Mouse (Mus musculus) liver, embryonic 12.5 days (tissue): ENCODE data around the gene Cdan1. TPM values are rescaled to one million over a fixed set of nuclear protein-coding genes. Genes with fewer than 3 reads are reported as not detected.

Experiments used
- ATAC-seq: fragments of 200-750 bp; cut with Nextera tagmentation; 2 replicates; pipeline ENCODE4 v1.8.0; 2017; ENCODE audit warnings: moderate number of reproducible peaks, mild to moderate bottlenecking, moderate library complexity
- H3K27ac ChIP-seq: fragments of 300-500 bp; sonication (generic); 2 replicates; pipeline ENCODE4 v1.5.1; 2016; ENCODE audit warnings: mild to moderate bottlenecking
- H3K27me3 ChIP-seq: fragments of 300-500 bp; sonication (generic); replicated peaks from 2 replicates; pipeline ENCODE4 v1.6.1; 2016; ENCODE audit warnings: mild to moderate bottlenecking, moderate library complexity
- H3K36me3 ChIP-seq: fragments of 300-500 bp; sonication (generic); 2 replicates; pipeline ENCODE4 v1.6.1; 2016; ENCODE audit warnings: mild to moderate bottlenecking, moderate library complexity
- H3K4me1 ChIP-seq: fragments of 300-500 bp; sonication (generic); 2 replicates; pipeline ENCODE4 v1.6.1; 2016
- H3K4me2 ChIP-seq: fragments of 300-500 bp; sonication (generic); 2 replicates; pipeline ENCODE4 v1.6.1; 2016; ENCODE audit warnings: mild to moderate bottlenecking, moderate library complexity
- H3K4me3 ChIP-seq: fragments of 300-500 bp; sonication (generic); 2 replicates; pipeline ENCODE4 v1.5.1; 2016; ENCODE audit warnings: mild to moderate bottlenecking, moderate library complexity
- H3K9ac ChIP-seq: fragments of 300-500 bp; sonication (generic); 2 replicates; pipeline ENCODE4 v1.6.1; 2016; ENCODE audit warnings: mild to moderate bottlenecking, moderate library complexity
- H3K9me3 ChIP-seq: fragments of 300-500 bp; sonication (generic); replicated peaks from 2 replicates; pipeline ENCODE4 v1.6.1; 2016; ENCODE audit warnings: mild to moderate bottlenecking, moderate library complexity
- WGBS: fragments of 180-500 bp; shearing (Covaris S2); methylation state at CpG from one replicate; pipeline ENCODE4 v1.1.7; 2016; ENCODE audit not compliant: insufficient replicate concordance; 5-methylcytosine and 5-hydroxymethylcytosine counted together
- polyA plus RNA-seq: library from polyadenylated mRNA; unstranded; fragments of >200 nt; fragmentation: Nextera tagmentation; extraction: Ambion mirVana; gene quantifications from 2 replicates; pipeline ENCODE4 v1.2.1, GENCODE M21; 2016

Gene Cdan1
- polyA plus RNA-seq, 1 experiment from 2014 or later: 10.3 TPM

DNA sequence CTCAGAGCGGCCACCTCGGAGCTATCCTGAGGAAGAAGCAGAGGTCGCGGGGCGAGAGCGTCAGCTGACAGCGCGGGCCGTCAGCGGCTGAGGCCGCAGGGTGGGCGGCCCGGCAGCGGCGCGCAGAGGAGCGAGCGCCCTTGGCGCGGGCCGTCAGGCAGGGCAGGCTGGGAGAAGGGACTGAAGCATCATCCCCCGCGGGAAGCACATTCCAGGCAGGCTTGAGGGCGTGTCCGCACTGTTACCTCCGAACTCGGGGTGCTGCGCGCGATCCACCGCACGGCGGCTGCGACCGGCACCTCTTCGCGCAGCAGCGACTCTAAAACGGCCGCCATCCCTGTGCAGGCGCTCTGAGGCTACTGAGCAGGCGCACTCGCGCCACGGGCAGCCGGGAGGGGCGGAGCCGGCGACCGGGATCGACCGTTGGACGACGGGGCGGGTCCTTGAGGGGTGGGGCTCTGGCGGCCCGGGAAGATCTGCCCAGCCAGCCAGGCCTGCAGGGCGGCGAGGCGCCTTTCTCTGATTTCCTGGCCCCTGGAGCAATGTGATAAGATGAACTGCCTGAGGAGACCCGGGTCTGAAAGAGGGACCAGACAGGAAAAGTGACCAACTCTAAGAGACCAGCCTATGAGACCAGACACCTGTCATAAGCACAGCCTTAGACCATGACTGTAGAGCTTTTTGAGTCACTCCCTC is 118.6 kb downstream of the Cdan1 start:
- Histone ChIP-seq H3K9ac (peak overlapping the region; percentile 100), H3K4me2 (peak overlapping the region; percentile 94), H3K4me1 (peaks cover 45% of the 10 kb centered on the region), H3K9me3 (no peaks in the 10 kb centered on the region), H3K4me3 (peak overlapping the region; percentile 87), H3K36me3 (peaks cover 34% of the 10 kb centered on the region), H3K27me3 (no peaks in the 10 kb centered on the region), H3K27ac (peak overlapping the region; percentile 96)
- WGBS: under 1% methylated on average over 51 of the region's 61 CpGs
- peak; percentile 97 for ATAC-seq

DNA sequence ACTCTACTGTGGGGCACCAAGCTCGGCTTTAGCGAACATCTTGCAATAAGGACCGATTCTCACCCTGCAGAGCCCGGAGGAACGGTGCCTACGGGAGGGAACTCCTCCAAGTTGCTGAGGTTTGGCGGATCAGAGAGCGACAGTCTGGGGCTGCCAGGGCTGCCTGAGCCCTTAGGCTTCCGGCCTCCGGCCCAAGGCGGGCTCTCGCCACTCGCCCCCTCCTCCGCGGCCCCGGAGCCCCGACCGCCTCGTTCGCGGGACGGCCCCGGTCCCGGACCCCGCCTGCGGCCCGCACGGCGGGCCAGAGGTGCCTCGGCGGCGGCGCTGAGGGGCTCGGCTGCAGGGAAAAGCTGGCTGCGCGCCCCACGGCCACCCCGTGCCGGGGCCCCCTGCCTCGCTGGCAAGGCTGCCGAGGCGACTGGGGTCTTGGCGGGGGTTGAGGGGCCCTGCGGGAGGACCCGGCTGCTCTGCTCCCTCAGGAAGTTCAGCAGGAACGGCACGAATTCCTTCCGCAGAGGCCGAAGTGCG is 119.2 kb downstream of the Cdan1 start:
- peak overlapping the region; percentile 96 for H3K27ac ChIP-seq
- peaks cover 51% of the 10 kb centered on the region for H3K4me1 ChIP-seq
- under 1% methylated on average over 50 of the region's 50 CpGs for WGBS
- peak; percentile 8; the same call in 1 of the 2 replicates for ATAC-seq
- H3K4me2 ChIP-seq: peak overlapping the region; percentile 94
- H3K27me3 ChIP-seq: no peaks in the 10 kb centered on the region
- peak overlapping the region; percentile 87 for H3K4me3 ChIP-seq
- no peaks in the 10 kb centered on the region for H3K9me3 ChIP-seq
- H3K9ac ChIP-seq: peak overlapping the region; percentile 100
- H3K36me3 ChIP-seq: peaks cover 40% of the 10 kb centered on the region

DNA sequence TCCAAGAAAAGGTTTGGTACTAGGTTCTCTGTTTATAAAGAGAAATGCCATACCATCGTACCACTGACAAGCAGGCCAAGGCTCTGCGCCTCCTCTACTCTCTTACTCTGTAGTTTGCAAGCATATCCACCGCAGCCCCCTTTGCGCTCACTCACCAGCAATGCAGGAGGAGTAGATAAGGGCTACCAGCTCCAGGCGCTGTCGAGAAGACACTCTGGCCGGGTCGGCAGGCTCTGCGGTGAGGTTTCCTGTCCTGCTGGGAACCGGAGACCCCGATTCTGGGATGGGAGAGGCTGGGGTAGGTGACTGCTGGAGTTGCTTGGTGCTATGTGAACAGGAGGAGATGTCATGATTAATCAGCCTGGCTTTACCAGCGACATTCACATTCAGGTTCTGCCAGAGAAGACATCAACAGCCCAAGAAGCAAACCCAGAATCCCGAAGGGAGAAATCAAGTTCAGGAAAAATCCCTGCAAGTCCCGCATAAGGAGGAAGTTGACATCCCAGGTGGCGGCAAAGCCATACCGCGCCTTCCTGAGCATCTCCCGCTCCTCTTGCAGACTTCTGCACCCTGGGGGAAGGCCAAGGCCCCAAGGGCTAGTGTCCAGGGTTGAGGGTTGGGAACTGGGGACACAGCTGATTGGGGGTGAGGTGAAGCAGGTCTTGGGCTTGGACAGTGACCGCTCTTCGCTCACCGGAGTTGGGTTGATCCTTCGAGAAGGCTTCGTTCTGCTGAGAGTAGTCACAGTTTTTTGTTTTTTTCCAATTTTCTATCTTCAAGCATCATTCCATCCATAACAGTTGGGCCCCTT is 119.9 kb downstream of the Cdan1 start:
- 3% methylated on average over 23 of the region's 23 CpGs for WGBS
- peaks cover 58% of the 10 kb centered on the region for H3K4me1 ChIP-seq
- peaks cover 47% of the 10 kb centered on the region for H3K36me3 ChIP-seq
- no peaks in the 10 kb centered on the region for H3K9me3 ChIP-seq
- ATAC-seq: peak; percentile 31; the same call in 1 of the 2 replicates
- peak overlapping the region; percentile 96 for H3K27ac ChIP-seq
- peak overlapping the region; percentile 87 for H3K4me3 ChIP-seq
- H3K9ac ChIP-seq: peak overlapping the region; percentile 100
- H3K4me2 ChIP-seq: peak overlapping the region; percentile 94
- no peaks in the 10 kb centered on the region for H3K27me3 ChIP-seq

DNA sequence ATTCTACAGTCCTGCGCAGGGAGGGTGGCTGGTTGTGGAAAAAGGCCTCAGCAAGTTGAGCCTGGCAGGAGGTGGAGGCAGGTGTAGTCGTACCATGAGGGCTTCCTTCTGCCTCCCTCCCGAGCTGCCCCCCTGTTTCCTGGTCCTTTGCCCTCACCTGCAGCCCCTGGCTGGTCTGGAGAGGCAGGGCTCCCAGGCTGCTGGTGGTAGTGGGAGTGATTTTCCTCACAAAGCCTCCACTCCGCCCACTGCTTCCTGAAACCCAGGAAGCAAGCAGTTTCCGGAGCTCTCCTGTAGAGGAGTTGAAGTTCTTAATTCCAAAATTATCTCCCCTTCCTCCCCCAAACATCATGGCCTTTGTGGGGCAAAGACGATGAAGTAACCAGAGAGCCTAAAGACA is 125.8 kb downstream of the Cdan1 start:
- Histone ChIP-seq H3K27me3 (no peaks in the 10 kb centered on the region), H3K4me1 (peaks cover 50% of the 10 kb centered on the region), H3K4me2 (no peak overlapping the region), H3K4me3 (no peak overlapping the region), H3K36me3 (peaks cover 100% of the 10 kb centered on the region), H3K9ac (no peak overlapping the region), H3K27ac (no peak overlapping the region), H3K9me3 (no peaks in the 10 kb centered on the region)
- 69% methylated on average over 6 of the region's 6 CpGs for WGBS
- ATAC-seq: no peak

DNA sequence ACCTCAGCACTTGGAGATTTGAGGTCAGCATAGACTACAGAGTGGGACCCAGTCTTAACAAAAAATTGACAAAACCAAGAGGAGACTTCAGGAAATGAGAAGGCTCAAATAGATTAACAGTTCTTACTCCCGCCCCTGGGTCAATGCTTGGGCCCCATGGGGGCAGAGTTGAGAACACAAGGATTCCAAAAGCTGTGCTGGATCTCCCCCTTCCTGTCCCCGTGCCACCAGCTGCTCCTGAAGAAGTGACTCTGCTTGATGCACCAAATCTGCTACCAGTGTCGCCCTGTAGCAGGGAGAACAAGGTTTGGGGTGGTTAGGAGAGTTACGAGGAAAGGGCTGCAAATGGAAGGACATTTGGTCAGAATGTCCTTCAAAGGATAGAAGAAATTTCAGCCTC is 126.3 kb downstream of the Cdan1 start:
- H3K4me3 ChIP-seq: no peak overlapping the region
- no peak for ATAC-seq
- H3K9me3 ChIP-seq: no peaks in the 10 kb centered on the region
- no peak overlapping the region for H3K4me2 ChIP-seq
- peaks cover 100% of the 10 kb centered on the region for H3K36me3 ChIP-seq
- H3K9ac ChIP-seq: no peak overlapping the region
- no peak overlapping the region for H3K27ac ChIP-seq
- WGBS: 75% methylated on average over 4 of the region's 4 CpGs
- no peaks in the 10 kb centered on the region for H3K27me3 ChIP-seq
- peaks cover 45% of the 10 kb centered on the region for H3K4me1 ChIP-seq

DNA sequence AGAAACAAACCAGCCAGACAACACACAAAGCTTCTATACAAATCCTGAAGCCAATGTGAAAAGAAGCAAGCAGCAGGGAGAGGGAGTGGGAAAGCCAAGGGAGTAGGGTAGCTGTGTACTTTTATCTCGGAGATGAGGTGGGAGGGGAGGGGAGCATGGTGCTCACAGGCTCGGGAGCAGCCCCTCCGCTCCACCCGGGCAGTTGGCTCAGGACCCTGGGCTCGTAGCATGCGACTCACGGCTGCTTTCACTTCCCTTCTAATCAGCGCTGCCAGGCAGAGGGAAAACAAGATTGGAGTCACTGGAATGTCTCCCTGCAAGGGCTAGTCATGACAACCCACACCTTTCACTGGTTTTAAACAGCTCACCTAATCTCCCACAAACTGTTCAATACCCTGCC is 127.4 kb downstream of the Cdan1 start:
- Histone ChIP-seq H3K4me2 (no peak overlapping the region), H3K27me3 (no peaks in the 10 kb centered on the region), H3K4me3 (no peak overlapping the region), H3K9me3 (no peaks in the 10 kb centered on the region), H3K36me3 (peaks cover 100% of the 10 kb centered on the region), H3K9ac (no peak overlapping the region), H3K4me1 (peaks cover 33% of the 10 kb centered on the region), H3K27ac (no peak overlapping the region)
- no peak for ATAC-seq
- WGBS: 78% methylated on average over 8 of the region's 8 CpGs

DNA sequence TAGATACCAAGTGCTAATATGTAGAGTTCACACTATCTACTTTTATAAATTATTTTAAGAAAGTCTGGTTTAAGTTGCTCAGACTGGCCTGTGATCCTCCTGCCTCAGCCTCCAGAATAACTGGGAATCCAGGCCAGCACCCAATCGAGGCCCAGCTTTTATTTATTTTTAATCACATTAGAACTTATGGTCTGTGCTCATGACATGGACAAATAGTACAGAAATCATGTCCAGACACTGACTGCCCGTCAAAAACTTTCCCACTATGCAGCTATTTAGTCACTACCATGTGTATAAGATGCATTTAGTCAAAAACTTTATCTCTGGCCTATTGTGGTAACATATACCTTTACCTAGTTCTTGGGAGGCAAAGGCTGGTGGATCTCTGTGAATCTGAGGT is 128.0 kb downstream of the Cdan1 start:
- Histone ChIP-seq H3K4me1 (peaks cover 33% of the 10 kb centered on the region), H3K27me3 (no peaks in the 10 kb centered on the region), H3K4me3 (no peak overlapping the region), H3K9ac (no peak overlapping the region), H3K27ac (no peak overlapping the region), H3K9me3 (no peaks in the 10 kb centered on the region), H3K36me3 (peaks cover 100% of the 10 kb centered on the region), H3K4me2 (no peak overlapping the region)
- WGBS: 87% methylated on average over 2 of the region's 2 CpGs
- no peak for ATAC-seq

DNA sequence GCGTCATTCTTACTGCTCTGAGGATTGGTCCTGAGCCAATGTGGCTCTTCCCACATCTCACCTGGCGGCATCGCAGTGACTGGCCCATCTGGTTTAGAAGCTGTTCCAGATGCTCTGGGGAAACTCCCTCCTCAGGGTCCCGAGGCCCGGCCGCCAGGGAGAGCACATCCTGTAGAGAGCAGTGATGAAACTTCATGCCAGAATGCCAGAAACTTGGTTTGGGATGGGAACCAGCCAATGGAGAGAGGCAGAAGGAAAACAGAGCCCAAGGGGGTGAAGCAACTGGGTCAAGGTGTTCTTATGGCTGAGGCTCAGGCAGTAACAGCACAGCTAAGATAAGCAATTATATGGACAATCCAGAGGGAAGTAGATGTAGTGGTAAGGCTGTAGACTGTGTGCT is 129.1 kb downstream of the Cdan1 start:
- 90% methylated on average over 6 of the region's 6 CpGs for WGBS
- H3K9me3 ChIP-seq: no peaks in the 10 kb centered on the region
- H3K36me3 ChIP-seq: peaks cover 99% of the 10 kb centered on the region
- no peak overlapping the region for H3K27ac ChIP-seq
- no peak overlapping the region for H3K4me3 ChIP-seq
- no peak overlapping the region for H3K4me2 ChIP-seq
- peaks cover 23% of the 10 kb centered on the region for H3K4me1 ChIP-seq
- no peaks in the 10 kb centered on the region for H3K27me3 ChIP-seq
- ATAC-seq: no peak
- no peak overlapping the region for H3K9ac ChIP-seq

DNA sequence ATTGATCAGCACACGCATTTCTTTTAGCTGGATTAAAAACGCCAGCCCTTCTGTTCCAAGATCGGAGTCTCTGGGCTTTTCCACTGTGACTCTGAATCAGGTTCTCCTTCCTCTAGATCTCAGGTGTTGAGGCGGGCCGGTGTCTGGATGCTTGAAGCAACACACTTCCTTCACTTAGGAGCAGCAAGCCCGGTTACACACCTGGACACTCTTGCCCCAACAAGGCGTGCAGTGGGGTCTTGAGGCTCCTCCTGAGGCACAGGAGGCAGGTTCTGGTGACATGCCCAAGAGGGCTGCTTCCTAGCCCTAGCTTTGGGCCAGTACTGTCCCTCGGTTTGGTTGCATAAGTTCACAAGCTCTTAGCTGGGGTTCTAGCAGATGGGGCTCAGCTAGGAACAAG is 131.4 kb downstream of the Cdan1 start:
- ATAC-seq: no peak
- Histone ChIP-seq H3K27ac (no peak overlapping the region), H3K4me1 (0 out of 2 replicates have a peak, but pooled peaks cover under 1% of the 10 kb centered on the region), H3K9ac (no peak overlapping the region), H3K36me3 (peaks cover 98% of the 10 kb centered on the region), H3K27me3 (no peaks in the 10 kb centered on the region), H3K4me3 (no peak overlapping the region), H3K9me3 (no peaks in the 10 kb centered on the region), H3K4me2 (no peak overlapping the region)
- WGBS: 87% methylated on average over 8 of the region's 8 CpGs

DNA sequence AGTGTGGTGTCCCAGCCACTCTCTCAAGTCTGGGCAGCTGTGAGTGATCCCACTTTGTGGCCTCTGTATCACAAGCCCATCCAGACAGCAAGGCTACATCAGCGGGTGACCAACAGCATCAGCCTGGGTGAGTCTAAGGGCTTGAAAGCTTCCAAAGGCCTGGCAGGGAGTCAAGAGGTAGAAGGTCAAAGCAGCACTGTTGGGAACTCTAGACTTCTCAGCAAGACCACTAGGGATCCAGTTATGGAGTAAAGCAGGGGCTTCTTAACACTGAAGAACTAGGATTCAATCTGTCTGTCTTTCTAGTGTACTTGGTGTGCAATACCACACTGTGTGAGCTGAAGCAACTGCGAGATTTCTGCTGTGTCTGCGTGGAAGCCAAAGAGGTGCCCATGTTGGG is 136.5 kb downstream of the Cdan1 start:
- no peak overlapping the region for H3K4me3 ChIP-seq
- peaks cover 15% of the 10 kb centered on the region for H3K4me1 ChIP-seq
- no peaks in the 10 kb centered on the region for H3K27me3 ChIP-seq
- no peak overlapping the region for H3K4me2 ChIP-seq
- no peak overlapping the region for H3K9ac ChIP-seq
- H3K27ac ChIP-seq: no peak overlapping the region
- no peak for ATAC-seq
- H3K9me3 ChIP-seq: no peaks in the 10 kb centered on the region
- peaks cover 66% of the 10 kb centered on the region for H3K36me3 ChIP-seq
- 81% methylated on average over 3 of the region's 3 CpGs for WGBS

DNA sequence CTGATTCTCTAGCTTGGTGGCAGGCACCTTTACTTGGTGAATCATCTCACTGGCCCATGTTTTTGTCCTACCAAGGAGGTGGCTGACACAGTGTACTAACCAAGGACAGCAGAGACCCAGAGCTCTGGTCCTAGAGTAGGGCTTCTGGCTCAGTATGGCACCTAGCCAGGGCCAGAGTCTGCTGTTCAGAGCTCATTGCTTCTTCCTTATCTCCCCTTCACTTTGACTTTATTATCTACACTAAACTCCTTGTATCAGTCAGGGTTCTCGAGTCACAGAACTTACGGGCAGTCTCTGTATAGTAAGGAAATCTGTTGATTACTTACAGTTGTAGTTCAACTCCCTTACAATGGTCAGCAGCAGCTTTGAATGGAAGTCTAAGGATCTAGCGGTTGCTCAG is 139.0 kb downstream of the Cdan1 start:
- Histone ChIP-seq H3K4me1 (peaks cover 15% of the 10 kb centered on the region), H3K9ac (no peak overlapping the region), H3K4me3 (no peak overlapping the region), H3K36me3 (peaks cover 42% of the 10 kb centered on the region), H3K4me2 (no peak overlapping the region), H3K27me3 (no peaks in the 10 kb centered on the region), H3K27ac (no peak overlapping the region), H3K9me3 (no peaks in the 10 kb centered on the region)
- 46% methylated on average over 3 of the region's 3 CpGs for WGBS
- no peak for ATAC-seq

DNA sequence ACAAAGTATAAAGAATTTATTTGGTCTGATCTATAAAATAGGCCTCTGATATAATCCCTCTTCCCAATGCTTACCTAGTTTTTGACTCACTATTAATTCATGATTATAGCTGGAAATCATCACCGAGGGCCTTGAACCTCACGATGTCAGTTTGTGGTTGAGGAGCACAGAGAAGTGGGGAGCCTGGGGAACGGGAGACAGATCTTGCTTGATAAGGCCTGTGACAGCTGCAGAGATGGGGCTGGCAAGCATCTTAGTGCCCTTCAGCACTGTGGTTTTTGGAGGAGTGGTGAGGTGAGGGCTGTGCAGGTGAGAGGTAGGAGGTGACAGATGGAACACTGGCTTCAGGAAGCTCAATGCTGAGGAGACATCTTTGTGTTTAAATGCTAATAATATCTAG is 139.8 kb downstream of the Cdan1 start:
- H3K9ac ChIP-seq: no peak overlapping the region
- H3K27ac ChIP-seq: no peak overlapping the region
- no peaks in the 10 kb centered on the region for H3K27me3 ChIP-seq
- no peak overlapping the region for H3K4me2 ChIP-seq
- H3K9me3 ChIP-seq: no peaks in the 10 kb centered on the region
- 34% methylated on average over 3 of the region's 3 CpGs for WGBS
- ATAC-seq: no peak
- no peak overlapping the region for H3K4me3 ChIP-seq
- H3K36me3 ChIP-seq: peaks cover 36% of the 10 kb centered on the region
- H3K4me1 ChIP-seq: peaks cover 15% of the 10 kb centered on the region
